Mouse (Mus musculus) MEL (cell line): ENCODE results near the gene Plek.

Experiments
- CTCF ChIP-seq, 3 experiments: IDR thresholded peaks in 2 of 3; conservative IDR thresholded peaks in 1 of 3; 2 replicates each; pipeline ENCODE4 v1.5.1; 2011 to 2012; ENCODE audit warnings: low read length in 3 of 3, low read depth in 2 of 3, mild to moderate bottlenecking in 2 of 3, improper control_type of control experiment in 1 of 3, inconsistent platforms in 1 of 3, mixed read lengths in 1 of 3, moderate library complexity in 1 of 3; ENCODE audit not compliant: control insufficient read depth in 1 of 3, insufficient read depth in 1 of 3, poor library complexity in 1 of 3, severe bottlenecking in 1 of 3
- EP300 ChIP-seq, 2 experiments: IDR thresholded peaks; 2 replicates each; pipeline ENCODE4 v1.6.1; 2011; ENCODE audit warnings: improper control_type of control experiment in 2 of 2, low read length in 2 of 2, low read depth in 1 of 2, mild to moderate bottlenecking in 1 of 2

GRCm38 (mm10) chr11:16973086-16973485 lies 79.1 kb downstream of the Plek start:
- TF ChIP-seq CTCF (IDR thresholded peaks at IDR 0.05 in 2 of 3, conservative IDR thresholded peaks at IDR 0.05 in 1 of 3; ENCODE audit: control insufficient read depth in 1 of 3, insufficient read depth in 1 of 3, low read depth in 2 of 3, low read length in 3 of 3, poor library complexity in 1 of 3, severe bottlenecking in 1 of 3) = no peak
- no peak for TF ChIP-seq EP300 (IDR thresholded peaks at IDR 0.05; ENCODE audit: low read depth in 1 of 2, low read length in 2 of 2)
